Mouse (Mus musculus) heart, embryonic 10.5 days (tissue): ENCODE measurements around the gene Dnlz. TPM values are rescaled to one million over a fixed set of nuclear protein-coding genes. Genes with fewer than 3 reads are reported as not detected.
A peak's percentile ranks its signal among the peaks of the same experiment; 100 is the strongest.

Experiments used
- DNase-seq: peaks from one replicate; pipeline ENCODE4 v3.0.0-alpha.2; 2017; ENCODE audit warnings: low spot score
- H3K27ac ChIP-seq: fragments of 300-500 bp; sonication (generic); 2 replicates; pipeline ENCODE4 v1.5.1; 2016; ENCODE audit warnings: mild to moderate bottlenecking
- H3K27me3 ChIP-seq: fragments of 300-500 bp; sonication (generic); 2 replicates; pipeline ENCODE4 v1.6.1; 2016; ENCODE audit warnings: mild to moderate bottlenecking; ENCODE audit not compliant: poor library complexity, insufficient read depth, severe bottlenecking
- H3K36me3 ChIP-seq: fragments of 300-500 bp; sonication (generic); 2 replicates; pipeline ENCODE4 v1.6.1; 2016; ENCODE audit warnings: mild to moderate bottlenecking, moderate library complexity
- H3K4me1 ChIP-seq: fragments of 300-500 bp; sonication (generic); 2 replicates; pipeline ENCODE4 v1.6.1; 2016; ENCODE audit warnings: mild to moderate bottlenecking
- H3K4me3 ChIP-seq: fragments of 300-500 bp; sonication (generic); 2 replicates; pipeline ENCODE4 v1.5.1; 2016; ENCODE audit warnings: mild to moderate bottlenecking, moderate library complexity
- H3K9me3 ChIP-seq: fragments of 300-500 bp; sonication (generic); 2 replicates; pipeline ENCODE4 v1.6.1; 2016; ENCODE audit warnings: mild to moderate bottlenecking, moderate library complexity
- WGBS: fragments of 180-500 bp; shearing (Covaris S2); methylation state at CpG from one replicate; pipeline ENCODE4 v1.1.7; 2016; 5-methylcytosine and 5-hydroxymethylcytosine counted together
- polyA plus RNA-seq: library from polyadenylated mRNA; unstranded; fragments of >200 nt; fragmentation: Nextera tagmentation; extraction: Ambion mirVana; gene quantifications from 2 replicates; pipeline ENCODE4 v1.2.1, GENCODE M21; 2016

The Dnlz gene
- polyA plus RNA-seq, 1 experiment from 2014 or later = 32.7 TPM

GRCm38 (mm10) chr2:26299336-26299735, 52.6 kb downstream of the Dnlz start:
- 50% methylated on average over 7 of the region's 7 CpGs for WGBS
- DNase-seq = no peak
- H3K27ac ChIP-seq = peak overlapping the region; percentile 42; the same call in 1 of the 2 replicates
- peaks cover 22% of the 10 kb centered on the region for H3K27me3 ChIP-seq
- peaks cover 44% of the 10 kb centered on the region for H3K4me1 ChIP-seq
- H3K36me3 ChIP-seq = no peaks in the 10 kb centered on the region
- 0 out of 2 replicates have a peak, but pooled peaks cover 4% of the 10 kb centered on the region for H3K9me3 ChIP-seq
- no peak overlapping the region for H3K4me3 ChIP-seq

GRCm38 (mm10) chr2:26298856-26299230, 53.1 kb downstream of the Dnlz start:
- 28% methylated on average over 4 of the region's 4 CpGs for WGBS
- Histone ChIP-seq H3K4me1 (peaks cover 44% of the 10 kb centered on the region), H3K27ac (peak overlapping the region; percentile 54; the same call in 1 of the 2 replicates), H3K4me3 (no peak overlapping the region), H3K9me3 (0 out of 2 replicates have a peak, but pooled peaks cover under 1% of the 10 kb centered on the region), H3K36me3 (no peaks in the 10 kb centered on the region), H3K27me3 (peaks cover 22% of the 10 kb centered on the region)
- DNase-seq = no peak

- Histone ChIP-seq H3K27ac (peak overlapping the region; percentile 54), H3K4me3 (peak overlapping the region; percentile 44), H3K4me1 (peaks cover 44% of the 10 kb centered on the region), H3K36me3 (no peaks in the 10 kb centered on the region), H3K27me3 (peaks cover 27% of the 10 kb centered on the region), H3K9me3 (no peaks in the 10 kb centered on the region)
- no peak for DNase-seq
- 5% methylated on average over 10 of the region's 10 CpGs for WGBS
Measured at GRCm38 (mm10) chr2:26298208-26298855, 53.6 kb downstream of the Dnlz start.

Other genes starting within 250 kb of the Dnlz start
- gene Nacc2, start 228.9 kb downstream of the Dnlz start, polyA plus RNA-seq = 5.1 and 5.4 TPM in 2 replicates
- gene Lhx3, start 143.8 kb downstream of the Dnlz start, polyA plus RNA-seq = 0.09 and 0.48 TPM in 2 replicates
- gene Qsox2, start 114.6 kb downstream of the Dnlz start, polyA plus RNA-seq = 16.5 and 18.8 TPM in 2 replicates
- 0.02 TPM in 1 of 2 replicates, not detected in the other for gene Ccdc187, start 57.6 kb downstream of the Dnlz start, polyA plus RNA-seq
- 43.7 and 53.9 TPM in 2 replicates for gene Gpsm1, start 36.6 kb downstream of the Dnlz start, polyA plus RNA-seq
- gene Card9, start 8.8 kb upstream of the Dnlz start, polyA plus RNA-seq = 0.31 and 0.62 TPM in 2 replicates
- 27.1 and 31.7 TPM in 2 replicates for gene Snapc4, start 28.5 kb upstream of the Dnlz start, polyA plus RNA-seq
- 94.7 and 113 TPM in 2 replicates for gene Entr1, start 37.2 kb upstream of the Dnlz start, polyA plus RNA-seq
- gene Pmpca, start 37.2 kb upstream of the Dnlz start, polyA plus RNA-seq = 153 and 171 TPM in 2 replicates
- 20.5 and 22.7 TPM in 2 replicates for gene Inpp5e, start 57.1 kb upstream of the Dnlz start, polyA plus RNA-seq
- gene Sec16a, start 93.1 kb upstream of the Dnlz start, polyA plus RNA-seq = 24.7 and 26.4 TPM in 2 replicates
- 13.2 and 16.6 TPM in 2 replicates for gene Notch1, start 164.6 kb upstream of the Dnlz start, polyA plus RNA-seq
- 164 and 186 TPM in 2 replicates for gene Egfl7, start 227.9 kb upstream of the Dnlz start, polyA plus RNA-seq
- gene Gm20532, start 234.5 kb upstream of the Dnlz start, polyA plus RNA-seq = not detected in 2 replicates